Mouse (Mus musculus) c-Kit-negative CD71-positive TER-119-positive erythroid progenitor cells, embryonic 14.5 days (primary cell): ENCODE measurements around the gene Pars2.
A peak's percentile ranks its signal among the peaks of the same experiment; 100 is the strongest.

ENCODE experiments used
- DNase-seq: peaks from one replicate; pipeline ENCODE4 v3.0.0-alpha.2; 2013; ENCODE audit warnings: low read depth, low spot score

Gene Pars2

DNA sequence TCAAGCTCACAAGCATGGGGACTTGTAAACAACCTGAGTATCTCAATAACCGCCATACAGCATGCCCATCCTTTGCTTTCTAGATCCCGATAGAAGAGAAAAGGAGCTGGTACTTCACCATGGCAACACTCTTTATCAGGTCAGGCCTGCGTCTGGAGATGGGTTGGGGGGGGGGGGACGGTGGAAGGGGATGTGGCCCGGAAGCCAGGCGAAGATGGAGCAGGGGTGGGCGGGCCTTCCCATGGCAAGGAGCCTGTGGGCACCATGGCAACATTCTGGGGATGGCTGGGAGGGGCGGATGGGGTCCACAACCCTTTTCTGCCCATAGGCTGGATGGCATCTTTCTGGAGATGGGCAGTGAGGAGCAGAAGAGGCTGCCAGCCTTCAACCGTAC, 16.8 kb upstream of the Pars2 start:
- no peak for DNase-seq

DNA sequence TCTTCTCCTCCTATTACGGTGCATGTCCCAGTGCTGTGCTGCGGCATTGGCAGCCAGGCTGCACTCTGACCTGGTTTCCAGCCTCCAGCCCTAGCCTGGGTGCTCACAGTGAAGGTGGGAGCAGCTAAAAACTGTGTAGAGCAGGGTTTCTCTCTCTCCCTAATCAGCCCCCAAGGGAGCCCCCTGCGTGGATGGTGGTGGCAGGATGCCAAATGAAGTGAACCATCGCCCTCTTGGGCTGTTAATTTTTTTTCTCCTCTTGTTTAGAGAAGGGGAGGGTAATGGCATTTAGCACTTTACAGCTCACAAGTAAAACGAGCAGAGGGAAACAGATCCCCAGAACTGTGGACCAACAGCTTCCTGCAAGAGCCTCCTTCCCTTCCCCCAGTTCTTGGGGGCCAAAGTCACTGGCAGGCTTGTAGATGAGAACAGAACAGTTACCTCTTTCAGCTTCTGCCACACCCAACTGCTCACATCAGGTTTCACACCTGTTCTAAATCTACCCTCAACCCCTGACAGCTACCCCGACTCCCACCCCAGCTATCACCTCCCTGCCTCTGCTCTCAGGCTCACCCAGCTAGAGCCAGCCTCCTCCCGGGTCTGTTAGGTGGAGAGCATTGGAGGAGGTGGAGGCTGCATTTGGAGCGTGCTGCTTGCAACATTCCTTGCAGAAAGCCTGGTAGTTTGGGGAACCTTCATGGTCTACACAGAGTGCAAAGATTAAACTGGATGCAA, 7.2 kb upstream of the Pars2 start:
- no peak for DNase-seq

- DNase-seq: no peak
Measured at GRCm38 (mm10) chr4:106644218-106644610, 6.7 kb upstream of the Pars2 start.

DNA sequence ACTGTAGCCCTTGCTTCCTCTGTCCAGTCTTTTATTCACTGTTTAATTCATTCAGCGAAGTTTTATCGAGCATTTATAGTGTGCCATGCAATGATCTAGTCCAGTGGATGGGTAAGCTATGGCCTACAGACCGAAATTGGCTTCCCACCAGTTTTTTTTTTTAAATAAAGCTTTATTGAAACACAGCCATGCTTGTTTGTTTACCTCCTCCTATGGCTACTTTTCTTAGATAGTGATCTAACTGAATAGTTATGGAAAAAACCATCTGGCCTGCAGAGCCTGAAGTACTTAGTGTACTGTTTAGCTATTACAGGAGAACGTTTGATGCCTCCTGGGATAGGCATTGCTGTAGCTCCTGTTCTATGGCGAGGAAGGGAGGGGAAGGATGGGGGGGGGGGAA, 5.1 kb upstream of the Pars2 start:
- DNase-seq: no peak

GRCm38 (mm10) chr4:106647137-106647536, 3.7 kb upstream of the Pars2 start:
- DNase-seq: no peak

DNA sequence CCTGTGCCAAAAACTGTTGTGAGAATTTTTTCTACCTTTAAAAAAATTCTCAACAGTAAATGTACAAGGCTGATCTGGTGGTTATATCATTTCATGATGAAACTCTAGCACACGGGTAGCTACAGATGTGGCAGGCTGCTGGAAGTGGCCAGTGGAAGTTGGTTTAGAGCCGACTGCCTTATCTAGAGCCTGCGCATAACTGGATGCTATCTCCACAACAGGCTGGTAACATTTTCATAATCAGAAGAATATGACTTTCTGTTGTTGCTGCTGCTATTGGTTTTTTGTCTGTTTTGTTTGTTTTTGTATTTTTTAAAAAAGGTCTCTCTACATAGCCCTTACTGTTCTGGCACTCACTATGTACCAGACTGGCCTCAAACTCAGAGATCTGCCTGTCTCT, 1.7 kb downstream of the Pars2 start:
- DNase-seq: no peak

- DNase-seq: no peak
Measured at GRCm38 (mm10) chr4:106653051-106653450, 2.2 kb downstream of the Pars2 start.

GRCm38 (mm10) chr4:106655681-106656080, 4.8 kb downstream of the Pars2 start:
- no peak for DNase-seq

DNA sequence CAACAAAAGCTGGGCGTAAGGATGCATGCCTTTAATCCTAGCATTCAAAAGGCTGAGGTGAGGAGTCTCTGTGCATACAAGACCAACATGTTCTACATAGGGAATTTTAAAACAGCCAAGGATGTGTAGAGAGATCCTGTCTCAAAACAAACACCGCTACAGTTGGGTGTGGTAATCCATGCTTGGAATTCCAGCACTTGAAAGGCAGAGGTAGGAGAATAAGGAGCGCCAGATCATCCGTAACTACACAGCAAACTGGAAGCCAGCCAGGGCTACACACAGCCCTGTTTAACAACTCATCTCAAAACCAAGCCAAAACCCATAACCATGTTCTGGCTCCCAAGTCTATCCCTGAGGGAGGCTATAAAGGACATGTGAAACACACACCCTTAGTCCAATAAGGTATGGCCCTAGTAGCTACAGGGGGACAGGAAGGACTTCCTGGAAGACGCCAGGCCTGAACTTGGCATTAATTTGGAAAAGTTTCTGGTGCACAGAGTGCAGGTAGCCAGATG, 13.1 kb downstream of the Pars2 start:
- DNase-seq: no peak

DNA sequence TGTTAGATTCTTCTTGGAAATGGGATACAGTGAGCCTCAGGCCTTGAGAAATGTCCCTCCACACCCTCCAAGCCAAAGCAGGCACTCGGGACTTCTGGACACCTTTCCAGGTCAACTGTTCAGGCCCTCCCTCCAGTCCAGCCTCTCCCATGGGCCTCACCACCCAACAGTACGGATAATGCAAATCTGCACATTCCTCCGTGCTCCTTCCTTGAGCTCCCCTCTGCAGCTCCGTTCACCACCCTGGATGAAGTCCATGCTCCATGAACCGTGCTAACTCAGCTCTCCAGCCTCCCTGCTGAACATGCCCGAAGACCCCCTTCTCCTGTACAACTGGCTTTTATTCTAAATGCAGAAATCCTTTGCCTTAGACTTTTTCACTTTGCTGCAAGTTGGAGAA, 13.8 kb downstream of the Pars2 start:
- no peak for DNase-seq

DNA sequence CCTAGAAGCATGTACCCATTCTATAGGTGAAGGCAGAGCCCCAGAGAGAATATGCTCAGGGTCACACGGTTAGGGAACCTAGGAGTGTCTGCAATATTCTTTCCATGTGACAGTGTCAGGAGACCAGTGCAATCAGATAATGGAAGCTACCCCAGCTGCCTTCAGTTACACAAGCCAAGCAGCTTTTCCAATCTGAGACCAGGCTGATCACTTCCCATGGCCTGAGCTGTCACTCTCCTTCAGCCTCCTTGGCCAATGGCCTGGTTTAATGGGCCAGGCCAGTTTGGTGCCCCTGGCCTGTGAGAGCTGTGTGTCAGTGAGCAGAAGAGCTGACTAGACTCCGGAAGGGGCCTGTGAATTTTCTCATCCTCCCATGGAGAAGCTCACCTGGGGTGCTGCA, 14.4 kb downstream of the Pars2 start:
- no peak for DNase-seq

DNA sequence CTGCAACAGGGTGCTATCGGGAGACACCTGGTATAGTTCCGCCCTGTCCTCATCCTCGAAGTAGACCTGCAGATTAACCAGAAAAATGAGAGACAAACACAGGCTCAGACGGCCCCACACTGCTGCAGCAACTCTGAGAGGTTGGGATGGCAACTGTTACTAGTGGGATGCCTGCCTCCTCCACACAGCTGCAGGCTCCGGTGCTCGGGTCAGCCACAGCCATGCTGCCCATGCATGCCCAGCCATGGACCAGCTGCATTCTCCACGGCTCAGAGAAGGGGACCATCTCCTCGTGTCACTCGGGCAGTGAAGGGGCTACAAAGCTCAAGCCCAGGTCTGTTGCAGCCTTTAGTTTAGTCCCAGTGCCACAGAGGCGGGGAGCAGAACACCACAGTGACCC, 14.8 kb downstream of the Pars2 start:
- no peak for DNase-seq

GRCm38 (mm10) chr4:106666546-106666945, 15.7 kb downstream of the Pars2 start:
- DNase-seq: no peak

DNA sequence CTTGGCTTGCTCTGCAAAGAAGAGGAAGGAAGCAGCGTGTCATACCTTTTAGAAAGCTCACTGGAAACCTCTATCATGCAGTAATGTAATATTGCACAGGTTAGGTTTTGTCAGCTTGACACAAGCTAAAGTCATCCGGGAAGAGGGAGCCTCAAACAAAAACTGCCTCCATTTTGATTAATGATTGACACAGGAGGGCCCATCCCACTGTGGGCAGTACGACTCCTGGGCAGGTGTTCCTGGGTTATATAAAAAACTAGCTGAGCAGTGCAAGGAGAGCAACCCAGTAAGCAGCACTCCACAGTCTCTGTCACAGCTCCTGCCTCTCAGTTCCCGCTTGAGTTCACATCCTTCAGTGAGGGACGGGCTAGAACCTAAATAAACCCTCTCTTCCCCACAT, 25.9 kb downstream of the Pars2 start:
- DNase-seq: no peak

GRCm38 (mm10) chr4:106678442-106679118, 27.7 kb downstream of the Pars2 start, which contains the start of gene Ttc4:
Ttc4 (minus strand) TSS chr4:106678944.
- peak; percentile 96 for DNase-seq

- DNase-seq: no peak
Measured at GRCm38 (mm10) chr4:106679152-106679551, 28.3 kb downstream of the Pars2 start.

- no peak for DNase-seq
Measured at GRCm38 (mm10) chr4:106680955-106681354, 30.1 kb downstream of the Pars2 start.

DNA sequence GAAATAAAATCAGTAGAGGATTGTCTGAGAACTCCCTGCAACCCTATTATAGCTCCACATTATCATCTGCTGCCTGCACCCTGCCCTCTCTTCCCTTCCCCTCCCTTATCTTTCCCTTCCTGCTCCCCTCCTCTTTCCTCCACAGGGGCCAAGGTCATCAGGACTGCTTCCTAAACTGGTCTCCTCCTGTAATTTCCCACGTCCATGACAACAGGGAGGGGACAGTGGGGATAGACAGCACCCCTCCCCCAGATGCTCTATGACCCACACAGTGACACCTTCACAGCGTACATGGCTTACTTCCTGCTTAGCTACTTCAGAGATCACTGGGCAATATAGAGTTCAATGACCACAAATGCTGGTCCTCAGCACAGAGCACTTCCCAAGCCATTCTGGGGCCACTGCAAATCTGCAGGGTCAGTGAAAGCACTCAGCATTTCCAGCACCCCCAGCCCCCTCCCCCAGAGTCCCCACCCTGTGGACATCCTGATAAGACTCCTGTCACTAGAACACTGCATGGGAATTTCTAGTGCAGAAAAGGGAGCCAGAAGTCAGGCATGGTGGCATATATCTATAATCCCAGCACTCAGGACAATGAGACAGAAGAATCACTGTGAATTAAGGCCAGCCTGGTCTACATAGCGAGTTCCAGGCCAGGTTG, 37.9 kb downstream of the Pars2 start:
- DNase-seq: no peak

DNA sequence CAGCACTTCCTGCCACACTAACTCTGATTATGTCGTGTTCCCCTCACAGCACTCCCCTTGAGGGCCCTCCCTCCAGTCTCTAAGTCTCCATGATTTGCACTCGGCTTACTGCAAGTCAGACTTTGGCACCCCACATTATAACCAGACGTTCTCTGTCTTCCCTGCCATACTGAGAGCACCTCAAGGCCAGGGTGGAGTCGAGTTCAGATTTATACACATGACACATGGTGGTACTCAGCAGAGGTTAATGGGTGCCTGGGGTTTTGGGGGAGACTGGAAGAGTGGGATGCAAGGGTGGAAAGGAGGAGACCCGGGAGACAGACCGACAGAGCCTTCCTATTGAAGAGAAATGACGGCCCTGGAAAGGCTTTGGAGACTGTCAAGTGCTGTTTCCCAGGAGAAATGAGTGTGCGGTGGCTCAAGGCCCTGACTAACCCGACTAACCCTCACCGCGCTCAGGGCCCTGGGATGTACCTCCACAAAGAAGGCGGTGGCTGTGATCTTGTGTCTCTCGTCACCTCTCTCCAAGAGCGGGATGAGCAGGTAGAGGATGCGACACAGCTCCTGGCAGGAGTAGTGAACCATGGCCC, 43.1 kb downstream of the Pars2 start:
- no peak for DNase-seq

DNA sequence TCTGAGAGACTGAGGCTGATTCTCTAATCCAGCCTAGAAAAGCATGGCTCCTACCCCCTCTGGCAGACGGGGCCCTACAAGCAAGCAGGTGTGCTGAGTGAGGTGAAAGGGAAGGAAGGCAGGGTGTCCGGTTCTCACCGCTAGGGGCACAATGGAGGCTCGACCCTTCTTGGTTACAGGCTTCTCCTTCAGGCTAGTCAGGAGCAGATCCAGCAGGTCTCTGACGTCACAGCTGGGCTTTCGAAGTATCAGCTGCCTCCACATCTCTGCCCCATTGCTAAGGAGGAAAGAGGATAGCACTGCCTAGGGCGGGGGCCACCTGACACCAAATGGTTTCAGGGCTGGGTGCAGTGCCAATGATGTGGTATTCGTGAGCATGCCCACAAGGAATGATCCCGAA, 49.1 kb downstream of the Pars2 start:
- DNase-seq: no peak

DNA sequence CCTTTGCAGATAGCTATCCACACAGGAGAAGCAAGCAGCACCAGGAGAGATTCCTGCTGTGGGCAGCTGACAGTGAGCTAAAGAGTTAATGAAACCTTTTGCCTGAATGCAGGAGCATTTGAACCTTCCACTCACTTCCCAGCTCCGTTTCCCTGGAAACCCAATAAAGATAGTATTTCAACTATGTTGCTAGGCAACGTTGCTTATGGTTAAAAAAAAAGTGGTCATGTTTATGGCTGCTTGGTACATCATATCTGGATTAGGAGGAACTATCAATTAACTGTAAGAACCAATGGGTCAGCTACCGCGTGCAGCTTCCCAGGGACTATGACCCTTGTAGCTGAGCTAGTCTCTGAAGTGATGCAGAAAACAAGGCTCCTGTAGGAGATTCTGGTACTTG, 49.9 kb downstream of the Pars2 start:
- DNase-seq: no peak

DNA sequence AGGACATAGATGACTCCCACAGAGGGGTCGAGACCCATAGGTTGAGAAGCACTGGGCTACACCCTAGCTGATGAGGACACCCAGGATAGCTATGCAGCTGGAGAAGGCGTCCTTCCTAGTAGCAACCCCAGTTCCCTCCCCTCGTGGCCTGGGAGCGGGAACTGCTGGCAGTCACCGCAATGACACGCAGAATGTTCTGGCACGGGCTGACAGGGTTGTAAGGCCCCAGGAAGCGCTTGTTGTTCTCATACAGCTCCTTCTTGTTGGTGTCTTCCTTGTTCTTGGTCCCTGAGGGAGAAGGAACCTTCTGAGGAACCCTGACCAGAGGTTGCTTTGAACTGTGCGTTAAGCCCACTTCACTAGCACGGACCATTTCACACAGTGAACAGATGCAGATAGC, 53.1 kb downstream of the Pars2 start:
- no peak for DNase-seq
